ENCODE assay signal across 9 mouse cellular contexts in genomic region chr5:140023941-140024500, GRCm38 (mm10).
DNase-seq lines count a peak whose midpoint lies in the region; ATAC-seq lines count a peak whose summit lies in the region.
"Had no signal": no experiment of that assay in that cellular context is flagged by ENCODE, and none has a peak within 500 bp of the region (broad histone marks: within the 10 kb centered on the region; RNA-seq: fewer than 3 reads in every experiment).

No protein-coding gene starts in this region.

- intact Hi-C loops in gastrocnemius, postnatal 14 days (cut with DNase I; ENCODE audit: low total_unique reads) = no loop called here

- no peaks in the 10 kb centered on the region for H3K36me3 ChIP-seq in hindbrain, embryonic 10.5 days
- H3K36me3 ChIP-seq in hindbrain, embryonic 12.5 days = no peaks in the 10 kb centered on the region; the same call in 1 of the 2 replicates
- H3K36me3 ChIP-seq in liver, embryonic 15.5 days (replicated peaks) = no peaks in the 10 kb centered on the region
- H3K36me3 ChIP-seq: lung, embryonic 15.5 days had no signal

- WGBS in hindbrain, embryonic 10.5 days = 28% methylated on average over 3 of the region's 3 CpGs
- WGBS in hindbrain, embryonic 12.5 days = 22% methylated on average over 3 of the region's 3 CpGs
- 72% methylated on average over 3 of the region's 3 CpGs for WGBS in liver, embryonic 15.5 days (ENCODE audit: insufficient replicate concordance)

- H3K27me3 ChIP-seq in hindbrain, embryonic 10.5 days (ENCODE audit: insufficient read depth, poor library complexity, severe bottlenecking) = no peaks in the 10 kb centered on the region
- no peaks in the 10 kb centered on the region for H3K27me3 ChIP-seq in hindbrain, embryonic 12.5 days
- no peaks in the 10 kb centered on the region for H3K27me3 ChIP-seq in liver, embryonic 15.5 days
- H3K27me3 ChIP-seq: lung, embryonic 15.5 days had no signal

- H3K27ac ChIP-seq in hindbrain, embryonic 10.5 days = peak overlapping the region; percentile 50; the same call in 1 of the 2 replicates
- no peak overlapping the region; the same call in 1 of the 2 replicates for H3K27ac ChIP-seq in hindbrain, embryonic 12.5 days
- peak overlapping the region; percentile 48 for H3K27ac ChIP-seq in liver, embryonic 15.5 days (replicated peaks)
- H3K27ac ChIP-seq: lung, embryonic 15.5 days had no signal

- no peaks in the 10 kb centered on the region for H3K9me3 ChIP-seq in hindbrain, embryonic 10.5 days
- H3K9me3 ChIP-seq in hindbrain, embryonic 12.5 days (replicated peaks) = no peaks in the 10 kb centered on the region
- H3K9me3 ChIP-seq in liver, embryonic 15.5 days (replicated peaks) = no peaks in the 10 kb centered on the region
- H3K9me3 ChIP-seq: lung, embryonic 15.5 days had no signal

- DNase-seq in hindbrain, embryonic 10.5 days (ENCODE audit: low spot score) = peak; percentile 18
- peak; percentile 24 for DNase-seq in cerebellum, adult 9-11 months
- DNase-seq in gastrocnemius, postnatal 14 days = peak; percentile 62
- DNase-seq in kidney, postnatal 25 days = peak; percentile 88 to 94
- DNase-seq in right cerebral cortex, adult 18-20 months = peak; percentile 46
- DNase-seq in B cell, adult 2 months = no peak

- peaks cover 35% of the 10 kb centered on the region for H3K4me1 ChIP-seq in hindbrain, embryonic 10.5 days (replicated peaks)
- peaks cover 27% of the 10 kb centered on the region for H3K4me1 ChIP-seq in hindbrain, embryonic 12.5 days
- peaks cover 21% of the 10 kb centered on the region for H3K4me1 ChIP-seq in liver, embryonic 15.5 days (replicated peaks)
- H3K4me1 ChIP-seq: lung, embryonic 15.5 days had no signal

- no peak for ATAC-seq in hindbrain, embryonic 12.5 days (ENCODE audit: low FRiP score)
- peak; percentile 90 for ATAC-seq in liver, embryonic 15.5 days (ENCODE audit: insufficient read depth)

- no peak overlapping the region for H3K4me2 ChIP-seq in hindbrain, embryonic 12.5 days (replicated peaks)
- H3K4me2 ChIP-seq in liver, embryonic 15.5 days = no peak overlapping the region
- H3K4me2 ChIP-seq: lung, embryonic 15.5 days had no signal

- no peak overlapping the region for H3K9ac ChIP-seq in hindbrain, embryonic 12.5 days
- no peak overlapping the region for H3K9ac ChIP-seq in liver, embryonic 15.5 days
- H3K9ac ChIP-seq: lung, embryonic 15.5 days had no signal

- H3K4me3 ChIP-seq in hindbrain, embryonic 10.5 days = no peak overlapping the region
- H3K4me3 ChIP-seq in hindbrain, embryonic 12.5 days = no peak overlapping the region
- H3K4me3 ChIP-seq in liver, embryonic 15.5 days (replicated peaks) = no peak overlapping the region
- H3K4me3 ChIP-seq: lung, embryonic 15.5 days had no signal

Comparison
In these comparisons a context has a peak if more than half of its experiments do, and no peak if none do; other contexts are left out.
1. DNase-seq: peak in hindbrain, embryonic 10.5 days (single experiment), cerebellum, adult 9-11 months (single experiment), gastrocnemius, postnatal 14 days (single experiment), kidney, postnatal 25 days (2 of 2) and right cerebral cortex, adult 18-20 months (single experiment); none in B cell, adult 2 months (0 of 2).